Mouse (Mus musculus): Measurements from ENCODE around the gene Gsg1l.

Gene Gsg1l

DNA sequence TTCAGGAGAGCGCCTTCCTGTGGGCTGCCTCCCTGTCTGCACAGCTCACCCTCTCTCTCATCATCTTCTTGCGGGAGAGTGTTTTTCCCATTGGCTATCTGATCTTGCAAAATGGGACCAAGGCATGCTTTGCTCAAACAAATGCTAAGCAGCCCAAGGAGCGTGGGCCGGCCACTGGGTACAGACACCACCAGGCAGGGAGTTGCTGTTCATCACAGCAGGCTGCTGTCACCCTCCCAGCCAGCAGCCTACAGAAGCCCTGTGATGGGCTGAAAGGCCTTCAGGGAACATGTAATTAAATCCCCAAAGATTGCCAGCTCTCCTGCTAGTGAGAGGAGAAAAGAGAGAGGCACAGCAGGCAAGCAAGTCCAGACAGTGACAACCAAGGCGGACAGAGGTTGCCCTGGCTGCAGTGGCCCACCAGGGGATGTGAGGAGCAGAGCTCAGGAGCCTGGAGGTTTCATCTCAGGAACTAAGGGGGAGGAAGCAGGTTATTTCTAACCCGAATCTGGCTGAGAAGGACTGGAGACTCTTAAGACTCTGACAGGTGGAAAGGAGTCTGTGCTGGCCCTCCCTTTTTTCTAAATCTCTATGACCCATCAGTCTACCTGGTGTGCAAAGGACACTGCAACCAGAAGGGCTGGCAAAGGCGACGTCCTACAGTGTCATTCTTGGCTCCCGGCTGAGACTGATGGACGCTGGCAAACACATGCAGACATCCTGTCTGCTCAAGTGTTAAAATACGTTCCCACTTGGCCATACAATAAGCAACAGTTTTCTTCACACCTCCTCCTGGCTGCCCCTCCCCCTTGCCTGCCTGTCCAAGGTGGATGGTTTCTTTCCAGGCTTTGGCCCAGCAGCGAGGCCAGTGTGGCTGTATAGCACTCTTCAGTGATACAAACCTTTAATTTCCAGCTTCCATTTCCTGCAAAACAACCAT is 98.0 kb downstream of the Gsg1l start:
- no peak for DNase-seq

- DNase-seq = no peak
These were observed 102.6 kb downstream of the Gsg1l start for GRCm38 (mm10) chr7:125979591-125979990.

GRCm38 (mm10) chr7:125976695-125977094 is 105.5 kb downstream of the Gsg1l start:
- no peak for DNase-seq

GRCm38 (mm10) chr7:125975414-125975813 is 106.8 kb downstream of the Gsg1l start:
- DNase-seq = no peak

DNA sequence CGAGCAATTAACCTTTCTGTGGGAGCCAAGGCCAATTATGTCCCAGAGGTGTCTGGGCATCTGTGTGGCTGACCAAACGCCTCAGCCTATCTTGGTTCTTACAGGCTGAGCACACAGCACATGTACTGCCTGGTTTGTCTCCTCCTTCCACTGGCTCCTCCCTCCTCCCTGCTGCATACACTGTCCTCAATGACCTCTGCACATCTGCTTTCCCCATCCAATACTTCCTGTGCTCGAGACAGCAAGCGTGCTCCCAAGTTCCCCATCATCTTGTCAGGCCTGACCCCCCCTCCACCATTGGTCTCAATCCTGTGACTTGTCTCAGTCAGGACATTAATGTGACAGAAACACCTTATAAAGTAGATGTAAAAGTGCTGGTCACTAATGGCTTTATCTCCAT is 108.3 kb downstream of the Gsg1l start:
- DNase-seq = no peak

GRCm38 (mm10) chr7:125972776-125973175 is 109.4 kb downstream of the Gsg1l start:
- no peak for DNase-seq

GRCm38 (mm10) chr7:125972174-125972672 is 110.0 kb downstream of the Gsg1l start:
- no peak for DNase-seq

DNA sequence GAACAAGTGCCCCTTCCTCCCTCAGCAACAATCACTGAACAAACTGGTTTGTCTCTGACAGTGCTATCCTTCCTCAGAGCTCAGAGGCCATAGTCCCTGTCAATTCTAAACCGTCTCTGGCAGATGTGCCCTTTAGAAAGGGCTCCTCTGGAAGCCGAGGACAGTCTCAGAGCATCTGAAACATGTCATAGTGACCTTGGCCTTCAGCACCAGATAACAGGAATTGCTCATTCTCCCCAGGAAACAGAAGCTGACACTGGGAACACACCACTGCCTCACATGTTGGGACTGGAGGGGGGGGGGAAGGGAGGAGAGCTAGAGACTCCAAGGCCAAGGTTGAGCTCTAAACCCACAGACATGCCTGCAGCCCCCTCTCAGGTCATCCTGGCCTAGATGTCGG is 113.1 kb downstream of the Gsg1l start:
- no peak for DNase-seq

DNA sequence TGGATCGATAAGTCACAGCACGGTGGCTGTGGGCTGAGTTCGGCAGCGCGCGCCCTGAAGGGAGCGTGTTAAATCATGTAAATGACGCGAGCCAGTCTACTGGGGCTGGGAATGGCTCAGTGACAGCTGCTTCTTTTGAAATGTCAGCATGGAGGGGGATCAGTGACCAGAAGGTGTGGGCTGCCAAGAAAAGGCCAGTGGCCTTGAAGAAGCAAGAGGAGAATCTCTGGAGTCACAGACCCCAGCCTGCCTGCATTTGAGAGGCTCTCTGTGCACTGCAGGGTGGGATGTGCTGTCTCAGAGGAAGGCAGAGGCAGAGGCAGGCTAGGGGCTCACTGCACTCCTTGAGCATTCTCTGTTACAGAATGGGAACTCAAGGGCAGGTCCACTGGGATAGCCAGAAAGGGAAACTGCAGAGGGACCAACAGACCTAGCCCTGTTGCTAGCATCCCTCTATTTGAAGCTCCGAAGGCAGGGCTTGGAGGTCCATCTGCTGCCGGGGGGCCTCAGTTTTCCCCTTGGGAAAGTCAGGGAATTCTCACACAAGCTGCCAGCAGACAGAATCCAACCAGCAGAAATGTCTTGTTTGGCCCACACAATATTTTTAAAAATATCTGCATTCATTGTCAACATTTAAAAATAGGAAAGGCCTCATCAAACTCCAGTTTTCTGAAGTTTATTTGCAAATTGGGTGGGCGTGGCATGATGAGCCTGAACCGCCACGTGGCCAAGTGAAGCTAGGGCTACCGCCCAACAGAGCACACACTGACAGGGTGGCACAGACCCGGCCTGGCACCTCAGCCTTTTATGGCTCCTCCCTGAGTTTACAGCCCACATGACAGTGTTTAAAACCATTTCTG is 115.6 kb downstream of the Gsg1l start:
- DNase-seq = peak; percentile 39

- no peak for DNase-seq
These were observed 118.1 kb downstream of the Gsg1l start for GRCm38 (mm10) chr7:125964087-125964607.

DNA sequence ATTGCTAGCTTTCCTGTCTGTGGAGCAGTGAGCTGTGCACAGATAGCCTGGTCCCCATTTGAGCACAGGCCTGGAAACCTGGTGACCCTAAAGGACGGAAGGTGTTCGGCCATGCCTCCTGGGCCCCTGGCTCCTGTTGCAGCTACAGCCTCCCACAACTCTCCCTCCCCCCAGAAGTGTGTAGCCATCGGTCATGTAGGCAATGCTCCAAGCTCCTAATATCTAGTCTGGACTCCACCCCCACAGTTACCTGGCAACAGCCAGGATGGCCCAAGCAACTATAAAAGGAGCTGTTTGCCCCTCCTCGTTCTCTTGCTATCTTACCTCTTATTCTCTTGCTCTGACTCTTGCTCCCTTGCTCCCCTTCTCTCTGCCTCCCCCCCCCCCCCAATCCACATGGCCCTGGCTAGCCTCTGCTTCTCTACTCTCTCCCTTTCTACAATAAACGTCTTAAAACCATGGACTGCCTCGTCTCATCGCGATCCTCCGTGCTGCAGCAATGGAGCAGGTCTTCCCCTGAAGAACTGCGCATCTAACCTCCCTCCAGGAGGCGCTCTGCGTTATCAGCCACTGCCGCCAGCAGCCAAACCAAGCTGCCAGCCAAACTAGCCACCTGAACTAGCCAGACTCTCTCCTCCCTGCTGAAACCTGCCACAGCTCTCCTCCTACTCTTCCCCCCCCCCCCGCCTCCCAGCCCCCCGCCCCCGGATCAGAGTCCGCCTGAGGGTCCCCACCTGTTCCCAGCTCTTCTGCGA is 122.7 kb downstream of the Gsg1l start:
- DNase-seq = no peak

- no peak for DNase-seq
These were observed 123.4 kb downstream of the Gsg1l start for GRCm38 (mm10) chr7:125958856-125959255.

DNA sequence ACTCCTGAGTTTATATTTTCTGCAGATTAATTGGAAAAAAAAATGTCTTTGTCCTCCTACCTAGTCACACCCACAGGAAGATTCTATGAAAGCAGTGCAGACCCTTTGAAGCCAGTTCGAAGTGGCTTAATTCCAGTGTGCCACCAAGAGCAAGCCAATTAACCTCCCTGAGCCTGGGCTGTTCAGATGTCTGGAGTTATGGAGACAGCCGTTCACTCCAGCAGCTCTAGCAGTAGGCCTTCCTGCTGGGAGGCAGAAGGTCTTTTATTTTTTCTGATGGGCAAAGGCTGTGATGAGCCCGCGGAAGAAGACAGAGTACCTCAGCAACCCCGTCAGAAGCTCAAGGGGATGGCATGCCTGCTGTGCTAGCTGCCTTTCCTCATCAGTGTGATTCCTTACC is 127.2 kb downstream of the Gsg1l start:
- no peak for DNase-seq

GRCm38 (mm10) chr7:125954356-125954878 is 127.8 kb downstream of the Gsg1l start:
- no peak for DNase-seq

DNA sequence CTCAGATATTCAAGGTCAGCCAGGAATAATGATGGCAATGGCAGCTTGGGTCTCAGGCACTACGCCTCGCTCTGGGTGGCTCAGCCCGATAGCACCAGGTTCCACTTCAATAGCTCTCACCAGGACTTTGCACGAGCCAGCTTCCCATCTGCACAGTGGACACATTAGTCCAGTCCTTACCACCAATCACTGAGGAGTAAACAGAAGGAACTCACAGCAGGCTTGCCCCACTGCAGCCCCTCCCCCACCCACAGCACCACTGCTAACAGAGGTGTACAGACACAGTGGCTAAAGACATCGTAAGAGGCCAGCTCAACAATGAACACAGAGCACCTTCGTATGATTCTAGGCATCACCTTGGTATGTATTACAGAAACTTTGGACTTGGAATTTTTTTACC is 128.4 kb downstream of the Gsg1l start:
- no peak for DNase-seq

DNA sequence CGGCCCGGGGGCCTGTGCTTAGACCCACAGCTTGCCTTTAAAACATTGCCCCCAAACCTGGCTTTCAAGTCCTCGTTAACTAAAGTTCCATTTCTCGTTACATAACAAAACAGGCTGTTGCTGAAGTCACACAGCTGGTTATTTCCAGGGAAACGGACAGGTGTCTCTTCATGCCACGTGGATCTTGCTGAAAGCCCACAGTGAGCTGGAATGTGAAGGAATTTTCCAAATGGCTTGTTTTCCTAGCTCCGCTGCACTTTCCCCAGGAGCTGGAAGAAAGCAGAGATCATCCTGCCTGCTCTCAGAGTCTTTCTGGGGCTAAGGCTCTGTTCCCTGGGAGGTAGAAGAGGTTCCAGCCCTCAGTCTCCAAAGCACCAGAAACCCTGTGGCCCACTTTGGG is 130.3 kb downstream of the Gsg1l start:
- no peak for DNase-seq

GRCm38 (mm10) chr7:125948973-125949372 is 133.2 kb downstream of the Gsg1l start:
- DNase-seq = no peak

DNA sequence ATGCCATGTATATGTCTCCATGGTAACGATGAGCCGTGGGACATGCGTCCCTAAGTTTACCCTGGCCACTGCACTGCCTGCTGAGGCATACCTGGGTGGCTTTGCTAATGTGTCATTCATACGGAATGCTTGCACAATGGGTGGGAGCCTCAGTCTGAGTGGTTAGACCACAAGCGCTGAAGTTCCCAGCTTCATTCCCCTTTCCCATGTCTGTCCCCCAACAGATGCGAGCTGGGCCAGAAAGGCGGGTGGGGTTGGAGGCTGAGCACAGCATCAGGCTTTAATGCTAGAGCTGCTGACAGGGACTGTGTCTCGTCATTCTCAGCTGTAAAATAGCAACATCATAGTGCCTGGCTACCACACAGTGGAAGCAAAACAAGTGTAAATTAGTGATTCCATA is 136.3 kb downstream of the Gsg1l start:
- no peak for DNase-seq

DNA sequence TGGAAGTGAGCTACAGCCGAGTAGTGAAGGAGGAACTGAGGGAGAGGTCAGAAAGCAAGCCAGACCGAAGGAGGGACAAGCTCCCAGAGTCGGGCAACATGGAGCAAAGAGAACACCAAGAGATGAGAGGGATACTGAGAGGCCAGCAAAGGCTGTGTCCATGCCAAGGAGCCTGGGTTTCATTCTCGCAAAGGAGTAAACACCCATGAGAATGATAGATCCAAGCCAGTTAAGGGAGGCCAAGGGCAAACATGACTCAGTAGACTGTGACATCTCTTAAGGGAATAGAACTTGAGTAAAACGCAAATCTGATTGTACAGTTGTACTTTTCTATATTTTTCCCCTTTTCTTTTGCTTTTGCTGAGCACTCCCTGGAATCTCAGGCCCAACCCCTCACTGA is 137.6 kb downstream of the Gsg1l start:
- no peak for DNase-seq

GRCm38 (mm10) chr7:125943511-125943910 is 138.7 kb downstream of the Gsg1l start:
- DNase-seq = no peak

GRCm38 (mm10) chr7:125942365-125943090 is 139.7 kb downstream of the Gsg1l start:
- no peak for DNase-seq

GRCm38 (mm10) chr7:125934319-125934718 is 147.9 kb downstream of the Gsg1l start:
- no peak for DNase-seq
